Mouse (Mus musculus) C2C12 (cell line): Measurements from ENCODE around the gene Nyap2.

ENCODE experiments used
- CTCF ChIP-seq: IDR thresholded peaks from one replicate; pipeline ENCODE4 v1.5.1; 2011; ENCODE audit not compliant: control insufficient read depth, insufficient read depth, insufficient read length
- MYOD1 ChIP-seq: IDR thresholded peaks from one replicate; pipeline ENCODE4 v1.6.1; 2011; ENCODE audit warnings: low read depth; ENCODE audit not compliant: control insufficient read depth, insufficient read length

GRCm38 (mm10) chr1:81316403-81316994 lies 239.7 kb downstream of the Nyap2 start:
- TF ChIP-seq CTCF, result peak; percentile 32
- TF ChIP-seq MYOD1, result no peak
